Mouse (Mus musculus) forebrain, embryonic 10.5 days (tissue): ENCODE data around the gene Zfp108. TPM values are rescaled to one million over a fixed set of nuclear protein-coding genes. Genes with fewer than 3 reads are reported as not detected.

Experiments used
- DNase-seq: peaks from one replicate; pipeline ENCODE4 v3.0.0-alpha.2; 2017; ENCODE audit warnings: low spot score; ENCODE audit errors: extremely low spot score
- H3K27ac ChIP-seq: fragments of 300-500 bp; sonication (generic); 2 replicates; pipeline ENCODE4 v1.5.1; 2016; ENCODE audit warnings: mild to moderate bottlenecking
- H3K27me3 ChIP-seq: fragments of 300-500 bp; sonication (generic); 2 replicates; pipeline ENCODE4 v1.6.1; 2016; ENCODE audit warnings: mild to moderate bottlenecking; ENCODE audit not compliant: poor library complexity, severe bottlenecking
- H3K36me3 ChIP-seq: fragments of 300-500 bp; sonication (generic); replicated peaks from 2 replicates; pipeline ENCODE4 v1.6.1; 2016; ENCODE audit warnings: mild to moderate bottlenecking, moderate library complexity
- H3K4me1 ChIP-seq: fragments of 300-500 bp; sonication (generic); 2 replicates; pipeline ENCODE4 v1.6.1; 2016
- H3K4me3 ChIP-seq: fragments of 300-500 bp; sonication (generic); 2 replicates; pipeline ENCODE4 v1.5.1; 2016; ENCODE audit warnings: mild to moderate bottlenecking, moderate library complexity
- H3K9me3 ChIP-seq: fragments of 300-500 bp; sonication (generic); 2 replicates; pipeline ENCODE4 v1.6.1; 2016; ENCODE audit warnings: mild to moderate bottlenecking, moderate library complexity
- WGBS: fragments of 180-500 bp; shearing (Covaris S2); methylation state at CpG from one replicate; pipeline ENCODE4 v1.1.7; 2016; 5-methylcytosine and 5-hydroxymethylcytosine counted together
- polyA plus RNA-seq: library from polyadenylated mRNA; unstranded; fragments of >200 nt; fragmentation: Nextera tagmentation; extraction: Ambion mirVana; gene quantifications from 2 replicates; pipeline ENCODE4 v1.2.1, GENCODE M21; 2016

The Zfp108 gene
- polyA plus RNA-seq, 1 experiment from 2014 or later, result 2.7 TPM

DNA sequence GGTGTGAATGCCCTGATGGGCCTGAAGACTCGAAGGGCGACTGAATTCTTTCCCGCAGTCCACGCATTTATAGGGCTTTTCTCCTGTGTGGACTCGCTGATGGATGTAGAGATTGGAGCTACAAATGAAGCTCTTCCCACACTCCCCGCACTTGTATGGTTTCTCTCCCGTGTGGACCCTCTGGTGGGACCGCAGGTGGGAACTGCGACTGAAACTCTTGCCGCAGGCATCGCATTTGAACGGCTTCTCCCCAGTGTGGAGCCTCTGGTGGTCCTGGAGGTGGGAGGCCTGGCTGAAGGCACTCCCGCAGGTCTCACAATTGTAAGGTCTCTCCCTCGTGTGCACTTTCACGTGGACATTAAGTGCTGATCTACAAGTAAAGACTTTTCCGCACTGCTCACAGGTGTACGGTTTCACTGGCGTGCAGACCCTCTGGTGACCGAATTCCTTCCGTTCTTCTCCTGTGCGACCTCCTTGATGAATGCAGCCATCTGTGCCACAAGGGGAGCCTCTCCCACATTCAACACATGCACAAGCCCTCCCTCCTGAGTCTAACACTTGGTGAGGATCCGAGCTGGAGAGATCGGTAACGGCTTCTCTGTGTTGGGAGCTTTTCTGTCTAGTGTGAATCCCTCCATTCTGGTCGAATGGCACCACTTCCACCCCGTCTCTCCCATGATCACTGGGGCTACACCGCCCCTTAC is 36.9 kb downstream of the Zfp108 start:
- WGBS, result 90% methylated on average over 27 of the region's 27 CpGs
- Histone ChIP-seq H3K27me3 (no peaks in the 10 kb centered on the region), H3K9me3 (peaks cover 13% of the 10 kb centered on the region), H3K4me3 (no peak overlapping the region), H3K27ac (no peak overlapping the region), H3K4me1 (no peaks in the 10 kb centered on the region), H3K36me3 (peaks cover 94% of the 10 kb centered on the region)
- no peak for DNase-seq

- Histone ChIP-seq H3K36me3 (peaks cover 96% of the 10 kb centered on the region), H3K9me3 (peaks cover 9% of the 10 kb centered on the region), H3K4me3 (no peak overlapping the region), H3K4me1 (peaks cover 7% of the 10 kb centered on the region), H3K27me3 (no peaks in the 10 kb centered on the region), H3K27ac (no peak overlapping the region)
- no peak for DNase-seq
- WGBS, result 91% methylated on average over 12 of the region's 12 CpGs
Observed at GRCm38 (mm10) chr7:24293061-24293851, 38.7 kb downstream of the Zfp108 start.

DNA sequence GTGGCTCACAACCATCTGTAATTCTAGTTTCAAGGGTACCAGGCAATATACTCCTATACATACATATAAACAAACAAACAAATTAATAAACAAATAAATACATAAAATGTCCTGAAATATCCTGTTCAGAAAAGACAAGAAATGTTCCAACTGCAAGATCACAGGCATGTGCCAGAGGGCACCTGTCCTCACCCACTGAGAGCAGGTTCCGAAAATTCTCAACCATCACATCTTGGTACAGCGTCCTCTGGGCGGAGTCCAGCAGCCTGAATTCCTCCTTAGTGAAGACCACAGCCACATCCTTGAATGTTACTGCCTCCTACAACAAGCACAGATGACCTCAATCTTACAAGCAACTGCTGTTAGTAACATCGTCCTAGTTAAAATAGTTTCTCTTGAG is 40.2 kb downstream of the Zfp108 start:
- DNase-seq, result no peak
- H3K4me1 ChIP-seq, result peaks cover 13% of the 10 kb centered on the region
- no peaks in the 10 kb centered on the region for H3K27me3 ChIP-seq
- H3K36me3 ChIP-seq, result peaks cover 81% of the 10 kb centered on the region
- 96% methylated on average over 4 of the region's 4 CpGs for WGBS
- peaks cover 9% of the 10 kb centered on the region for H3K9me3 ChIP-seq
- no peak overlapping the region for H3K27ac ChIP-seq
- H3K4me3 ChIP-seq, result no peak overlapping the region

- no peak overlapping the region for H3K4me3 ChIP-seq
- peaks cover 19% of the 10 kb centered on the region for H3K4me1 ChIP-seq
- no peak for DNase-seq
- peaks cover 75% of the 10 kb centered on the region for H3K36me3 ChIP-seq
- 90% methylated on average over 7 of the region's 7 CpGs for WGBS
- H3K9me3 ChIP-seq, result peaks cover 9% of the 10 kb centered on the region
- no peak overlapping the region for H3K27ac ChIP-seq
- no peaks in the 10 kb centered on the region for H3K27me3 ChIP-seq
Observed at GRCm38 (mm10) chr7:24295376-24295775, 40.8 kb downstream of the Zfp108 start.

GRCm38 (mm10) chr7:24296386-24296785 is 41.8 kb downstream of the Zfp108 start:
- no peak overlapping the region for H3K4me3 ChIP-seq
- peaks cover 65% of the 10 kb centered on the region for H3K36me3 ChIP-seq
- 93% methylated on average over 7 of the region's 7 CpGs for WGBS
- H3K27ac ChIP-seq, result no peak overlapping the region
- no peak for DNase-seq
- peaks cover 29% of the 10 kb centered on the region for H3K4me1 ChIP-seq
- no peaks in the 10 kb centered on the region for H3K27me3 ChIP-seq
- peaks cover 5% of the 10 kb centered on the region for H3K9me3 ChIP-seq

- WGBS, result 91% methylated on average over 15 of the region's 15 CpGs
- Histone ChIP-seq H3K4me3 (peak overlapping the region; percentile 81), H3K9me3 (no peaks in the 10 kb centered on the region; the same call in 1 of the 2 replicates), H3K36me3 (peaks cover 65% of the 10 kb centered on the region), H3K4me1 (peaks cover 29% of the 10 kb centered on the region), H3K27ac (no peak overlapping the region), H3K27me3 (no peaks in the 10 kb centered on the region)
- no peak for DNase-seq
Observed at GRCm38 (mm10) chr7:24297361-24298095, 42.9 kb downstream of the Zfp108 start.

DNA sequence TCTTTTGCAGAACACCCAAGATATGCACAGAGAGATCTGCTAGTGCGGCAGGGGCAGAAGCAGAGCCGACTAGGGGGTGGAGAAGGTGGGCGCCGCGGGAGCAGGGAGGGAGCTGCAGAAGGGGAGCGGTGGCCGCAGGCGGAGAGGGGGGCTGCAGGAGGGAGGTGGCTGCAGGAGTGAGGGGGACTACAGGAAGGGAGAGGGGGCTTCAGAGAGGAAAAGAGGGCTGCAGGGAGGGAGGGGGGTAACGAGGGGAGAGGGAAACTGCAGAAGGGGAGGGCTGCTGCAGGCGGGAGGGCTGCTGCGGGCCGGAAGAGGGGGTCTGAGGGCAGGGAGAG is 44.0 kb downstream of the Zfp108 start:
- Histone ChIP-seq H3K4me1 (peaks cover 29% of the 10 kb centered on the region), H3K4me3 (peak overlapping the region; percentile 81), H3K27ac (peak overlapping the region; percentile 94), H3K36me3 (peaks cover 65% of the 10 kb centered on the region), H3K27me3 (no peaks in the 10 kb centered on the region), H3K9me3 (no peaks in the 10 kb centered on the region; the same call in 1 of the 2 replicates)
- WGBS, result 1% methylated on average over 12 of the region's 12 CpGs
- no peak for DNase-seq

GRCm38 (mm10) chr7:24298973-24299708 is 44.5 kb downstream of the Zfp108 start:
- H3K9me3 ChIP-seq, result no peaks in the 10 kb centered on the region; the same call in 1 of the 2 replicates
- no peaks in the 10 kb centered on the region for H3K27me3 ChIP-seq
- H3K4me1 ChIP-seq, result peaks cover 29% of the 10 kb centered on the region
- peak overlapping the region; percentile 81 for H3K4me3 ChIP-seq
- peaks cover 65% of the 10 kb centered on the region for H3K36me3 ChIP-seq
- WGBS, result under 1% methylated on average over 46 of the region's 47 CpGs
- H3K27ac ChIP-seq, result peak overlapping the region; percentile 94
- peak; percentile 86 for DNase-seq

- Histone ChIP-seq H3K9me3 (no peaks in the 10 kb centered on the region; the same call in 1 of the 2 replicates), H3K4me3 (peak overlapping the region; percentile 81), H3K27me3 (no peaks in the 10 kb centered on the region), H3K4me1 (peaks cover 29% of the 10 kb centered on the region), H3K36me3 (peaks cover 64% of the 10 kb centered on the region), H3K27ac (peak overlapping the region; percentile 94)
- WGBS, result under 1% methylated on average over 18 of the region's 18 CpGs
- peak; percentile 37 for DNase-seq
Observed at GRCm38 (mm10) chr7:24299823-24300481, 45.4 kb downstream of the Zfp108 start.

DNA sequence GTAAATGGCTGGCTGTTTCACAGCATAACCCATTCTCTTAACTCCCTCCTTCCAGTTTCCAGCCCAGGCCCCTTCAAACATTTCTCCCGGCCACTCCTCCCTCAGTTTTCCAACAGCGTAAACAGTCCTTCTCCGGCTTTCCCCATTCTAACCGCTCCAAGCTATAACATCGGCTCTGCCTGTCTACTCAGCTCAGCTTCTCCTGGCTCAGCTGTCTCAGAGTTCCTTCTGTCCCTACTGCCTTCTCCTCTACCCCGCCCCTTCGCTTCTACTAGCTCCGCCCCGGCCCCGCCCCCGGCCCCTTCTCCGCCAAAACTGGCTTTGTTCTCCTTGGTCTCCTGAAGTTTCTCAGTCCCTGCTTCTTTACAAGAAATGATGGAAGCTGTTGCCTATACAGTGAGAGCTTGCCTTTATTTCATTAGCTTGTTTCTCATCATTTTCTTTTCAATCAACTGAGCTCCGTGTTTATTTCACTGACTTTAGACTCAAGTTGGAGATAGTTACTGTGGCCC is 46.2 kb downstream of the Zfp108 start, which contains the start of gene Zfp61:
Zfp61 (minus strand) TSS at position 462 of the 512 bp plus-strand sequence.
- peaks cover 29% of the 10 kb centered on the region for H3K4me1 ChIP-seq

More for the DNA sequence above, 46.2 kb downstream of the Zfp108 start, which contains the start of gene Zfp61:
- peak within 1 kb of the TSS; percentile 81 for H3K4me3 ChIP-seq
- DNase-seq, result peak; percentile 87
- peak within 1 kb of the TSS; percentile 94 for H3K27ac ChIP-seq
- WGBS, result 1% methylated on average over 13 of the region's 13 CpGs
- H3K9me3 ChIP-seq, result no peaks in the 10 kb centered on the region; the same call in 1 of the 2 replicates
- H3K27me3 ChIP-seq, result no peaks in the 10 kb centered on the region
- H3K36me3 ChIP-seq, result peaks cover 60% of the 10 kb centered on the region
